Mouse (Mus musculus) hindbrain, embryonic 14.5 days (tissue): ENCODE measurements around the gene Bcas3. TPM values are rescaled to one million over a fixed set of nuclear protein-coding genes. Genes with fewer than 3 reads are reported as not detected.

Experiments
- ATAC-seq: fragments of 200-750 bp; cut with Nextera tagmentation; 2 replicates; pipeline ENCODE4 v1.8.0; 2017; ENCODE audit warnings: moderate number of reproducible peaks, mild to moderate bottlenecking, moderate TSS enrichment, moderate library complexity; ENCODE audit not compliant: low FRiP score
- DNase-seq: peaks from one replicate; pipeline ENCODE4 v3.0.0-alpha.2; 2015; ENCODE audit warnings: low spot score
- H3K27ac ChIP-seq: fragments of 300-500 bp; sonication (generic); 2 replicates; pipeline ENCODE4 v1.5.1; 2014; ENCODE audit warnings: mild to moderate bottlenecking, moderate library complexity
- H3K27me3 ChIP-seq: fragments of 300-500 bp; sonication (generic); 2 replicates; pipeline ENCODE4 v1.6.1; 2014; ENCODE audit warnings: mild to moderate bottlenecking, low read length, mixed read lengths; ENCODE audit not compliant: control insufficient read depth, insufficient read depth
- H3K36me3 ChIP-seq: fragments of 300-500 bp; sonication (generic); replicated peaks from 2 replicates; pipeline ENCODE4 v1.6.1; 2014; ENCODE audit not compliant: control insufficient read depth, insufficient read depth
- H3K4me1 ChIP-seq: fragments of 300-500 bp; sonication (generic); replicated peaks from 2 replicates; pipeline ENCODE4 v1.6.1; 2014; ENCODE audit warnings: antibody characterized with exemption, low read length, mixed read lengths; ENCODE audit not compliant: control insufficient read depth, insufficient read depth
- H3K4me2 ChIP-seq: fragments of 300-500 bp; sonication (generic); replicated peaks from 2 replicates; pipeline ENCODE4 v1.6.1; 2014; ENCODE audit warnings: mild to moderate bottlenecking, moderate library complexity
- H3K4me3 ChIP-seq: fragments of 300-500 bp; sonication (generic); replicated peaks from 2 replicates; pipeline ENCODE4 v1.5.1; 2014; ENCODE audit warnings: mild to moderate bottlenecking, low read length
- H3K9ac ChIP-seq: fragments of 300-500 bp; sonication (generic); 2 replicates; pipeline ENCODE4 v1.6.1; 2014
- H3K9me3 ChIP-seq: fragments of 300-500 bp; sonication (generic); 2 replicates; pipeline ENCODE4 v1.6.1; 2016; ENCODE audit warnings: low read length; ENCODE audit not compliant: control insufficient read depth
- whole genome bisulfite sequencing: fragments of 180-500 bp; shearing (Covaris S2); extraction: QIAGEN DNeasy Blood & Tissue Kit; methylation state at CpG from one replicate; pipeline ENCODE4 v1.1.7; 2014; 5-methylcytosine and 5-hydroxymethylcytosine counted together
- polyA plus RNA-seq: library from polyadenylated mRNA; unstranded; fragments of >200 nt; fragmentation: Nextera tagmentation; extraction: Ambion mirVana; gene quantifications from 2 replicates; pipeline ENCODE4 v1.2.1, GENCODE M21; 2014

The Bcas3 gene
- polyA plus RNA-seq, 1 experiment from 2014 or later: 29.2 TPM

- Histone ChIP-seq H3K27ac (no peak overlapping the region), H3K4me3 (peak overlapping the region; percentile 27), H3K4me2 (peak overlapping the region; percentile 54), H3K9me3 (no peaks in the 10 kb centered on the region), H3K36me3 (no peaks in the 10 kb centered on the region), H3K9ac (no peak overlapping the region), H3K4me1 (no peaks in the 10 kb centered on the region; the same call in 1 of the 2 replicates), H3K27me3 (peaks cover 86% of the 10 kb centered on the region)
- no peak for ATAC-seq
- no peak for DNase-seq
- WGBS: under 1% methylated on average over 33 of the region's 33 CpGs
These were observed 478.8 kb downstream of the Bcas3 start for GRCm38 (mm10) chr11:85831656-85832230.

DNA sequence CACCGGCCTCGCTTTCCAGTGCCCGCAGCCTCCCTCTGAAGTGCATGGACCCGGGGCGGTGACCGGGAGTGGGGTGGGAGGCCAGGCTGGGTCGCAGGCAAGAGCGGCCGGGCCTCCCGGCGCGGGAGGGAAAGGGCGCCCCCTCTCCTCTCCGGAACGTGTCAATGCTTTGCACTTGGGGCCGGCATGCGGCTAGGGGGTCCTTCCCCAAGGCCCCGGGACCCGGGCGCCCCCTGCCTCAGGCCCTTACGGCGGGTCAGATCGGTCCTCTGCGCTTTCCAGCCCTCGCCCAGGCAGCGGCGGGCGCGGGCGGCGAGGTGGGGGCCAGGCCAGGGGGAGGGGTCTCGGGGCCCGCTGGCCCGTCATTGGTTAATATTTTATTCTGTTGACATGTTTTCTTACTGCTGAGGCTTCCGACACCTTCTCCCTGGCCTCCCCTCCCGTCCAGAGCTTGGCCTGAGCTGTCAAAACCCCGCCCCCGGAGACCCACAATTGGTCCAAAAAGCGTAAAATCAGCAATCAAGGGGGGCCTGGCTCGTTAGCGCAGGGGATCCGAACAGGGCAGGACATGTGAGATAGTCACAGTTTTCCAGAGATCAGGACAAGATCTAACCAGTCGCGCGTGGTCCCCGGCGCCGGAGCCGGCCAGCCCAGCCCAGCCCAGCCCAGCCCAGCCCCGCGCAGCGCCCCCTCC, 479.4 kb downstream of the Bcas3 start, which contains the start of gene Tbx2:
Tbx2 (plus strand) TSS at position 321 of the 694 bp plus-strand sequence.
- no peaks in the 10 kb centered on the region for H3K36me3 ChIP-seq
- peak within 1 kb of the TSS; percentile 27 for H3K4me3 ChIP-seq
- no peak for DNase-seq
- H3K9me3 ChIP-seq: no peaks in the 10 kb centered on the region
- H3K4me2 ChIP-seq: peak within 1 kb of the TSS; percentile 54
- H3K4me1 ChIP-seq: no peaks in the 10 kb centered on the region; the same call in 1 of the 2 replicates
- no peak within 1 kb of the TSS; the same call in 1 of the 2 replicates for H3K27ac ChIP-seq
- ATAC-seq: 0 out of 2 replicates have a peak, but pooled peaks have one; percentile 45
- H3K27me3 ChIP-seq: peaks cover 86% of the 10 kb centered on the region
- WGBS: 0% methylated on average over 42 of the region's 52 CpGs
- peak within 1 kb of the TSS; percentile 50; the same call in 1 of the 2 replicates for H3K9ac ChIP-seq

- 0% methylated on average over 33 of the region's 54 CpGs for WGBS
- peaks cover 86% of the 10 kb centered on the region for H3K27me3 ChIP-seq
- ATAC-seq: no peak
- peak overlapping the region; percentile 54 for H3K4me2 ChIP-seq
- no peak for DNase-seq
- H3K4me1 ChIP-seq: peaks cover 5% of the 10 kb centered on the region
- H3K27ac ChIP-seq: no peak overlapping the region; the same call in 1 of the 2 replicates
- peak overlapping the region; percentile 27 for H3K4me3 ChIP-seq
- H3K36me3 ChIP-seq: no peaks in the 10 kb centered on the region
- no peaks in the 10 kb centered on the region for H3K9me3 ChIP-seq
- peak overlapping the region; percentile 50; the same call in 1 of the 2 replicates for H3K9ac ChIP-seq
These were observed 480.1 kb downstream of the Bcas3 start for GRCm38 (mm10) chr11:85833081-85833521.

- H3K4me2 ChIP-seq: peak overlapping the region; percentile 1; the same call in 1 of the 2 replicates
- H3K36me3 ChIP-seq: no peaks in the 10 kb centered on the region
- DNase-seq (peak; percentile 61), ATAC-seq (no peak)
- peaks cover 5% of the 10 kb centered on the region for H3K4me1 ChIP-seq
- WGBS: 3% methylated on average over 11 of the region's 11 CpGs
- peak overlapping the region; percentile 27 for H3K4me3 ChIP-seq
- no peaks in the 10 kb centered on the region for H3K9me3 ChIP-seq
- no peak overlapping the region for H3K27ac ChIP-seq
- H3K9ac ChIP-seq: no peak overlapping the region
- H3K27me3 ChIP-seq: peaks cover 86% of the 10 kb centered on the region
These were observed 480.9 kb downstream of the Bcas3 start for GRCm38 (mm10) chr11:85833761-85834385.

- no peak for ATAC-seq
- H3K4me2 ChIP-seq: peak overlapping the region; percentile 1; the same call in 1 of the 2 replicates
- 3% methylated on average over 17 of the region's 17 CpGs for WGBS
- H3K4me3 ChIP-seq: peak overlapping the region; percentile 17; the same call in 1 of the 2 replicates
- peaks cover 86% of the 10 kb centered on the region for H3K27me3 ChIP-seq
- no peaks in the 10 kb centered on the region for H3K9me3 ChIP-seq
- no peak overlapping the region for H3K9ac ChIP-seq
- H3K27ac ChIP-seq: no peak overlapping the region
- DNase-seq: no peak
- no peaks in the 10 kb centered on the region for H3K36me3 ChIP-seq
- H3K4me1 ChIP-seq: peaks cover 5% of the 10 kb centered on the region
These were observed 481.5 kb downstream of the Bcas3 start for GRCm38 (mm10) chr11:85834386-85834931.

DNA sequence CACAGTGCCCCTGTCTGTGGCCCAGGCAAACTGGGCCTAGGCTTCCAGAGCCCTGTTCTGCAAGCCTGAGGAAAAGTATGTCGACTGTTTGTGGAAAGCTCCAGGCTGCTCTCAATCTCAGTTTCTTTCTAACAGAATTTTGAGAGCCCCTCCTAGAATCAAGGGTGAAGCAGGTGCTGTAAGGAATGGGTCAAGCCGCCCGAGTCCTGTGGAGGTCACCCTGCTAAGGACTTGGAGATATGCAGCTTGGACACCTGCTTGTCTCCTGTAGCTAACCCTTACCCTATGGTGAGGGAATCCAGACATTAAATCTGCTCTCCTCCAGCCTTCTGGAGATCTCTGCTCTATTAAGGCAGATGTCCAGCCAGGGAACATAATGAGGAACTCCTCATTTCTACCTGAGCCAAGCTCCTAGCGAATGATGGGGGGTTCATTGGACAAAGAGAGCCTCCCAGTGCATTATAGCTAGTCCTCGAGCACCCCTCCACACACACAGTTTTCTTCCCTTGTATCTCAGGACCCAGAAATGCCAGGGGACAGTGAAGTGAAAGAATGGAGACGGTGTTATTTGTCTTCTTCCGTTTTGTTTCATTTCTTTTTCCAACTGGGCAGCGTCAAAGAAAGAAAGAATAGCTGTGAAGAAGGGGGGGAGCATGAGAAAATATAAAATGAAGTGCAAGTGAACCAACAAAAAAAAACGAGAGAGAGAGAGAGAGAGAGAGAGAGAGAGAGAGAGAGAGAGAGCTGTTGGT, 482.2 kb downstream of the Bcas3 start:
- H3K27ac ChIP-seq: no peak overlapping the region
- peaks cover 5% of the 10 kb centered on the region for H3K4me1 ChIP-seq
- H3K4me2 ChIP-seq: peak overlapping the region; percentile 20; the same call in 1 of the 2 replicates
- 5% methylated on average over 9 of the region's 9 CpGs for WGBS
- ATAC-seq (no peak), DNase-seq (no peak)
- H3K9ac ChIP-seq: no peak overlapping the region; the same call in 1 of the 2 replicates
- H3K36me3 ChIP-seq: no peaks in the 10 kb centered on the region
- H3K4me3 ChIP-seq: peak overlapping the region; percentile 17; the same call in 1 of the 2 replicates
- no peaks in the 10 kb centered on the region for H3K9me3 ChIP-seq
- H3K27me3 ChIP-seq: peaks cover 86% of the 10 kb centered on the region

GRCm38 (mm10) chr11:85835753-85836522, 483.0 kb downstream of the Bcas3 start:
- Histone ChIP-seq H3K27me3 (peaks cover 86% of the 10 kb centered on the region), H3K4me1 (peaks cover 5% of the 10 kb centered on the region), H3K9me3 (no peaks in the 10 kb centered on the region), H3K4me2 (0 out of 2 replicates have a peak overlapping the region, but pooled peaks have one; percentile 20), H3K36me3 (no peaks in the 10 kb centered on the region), H3K27ac (no peak overlapping the region), H3K9ac (no peak overlapping the region), H3K4me3 (peak overlapping the region; percentile 0; the same call in 1 of the 2 replicates)
- DNase-seq (no peak), ATAC-seq (no peak)
- WGBS: 4% methylated on average over 16 of the region's 16 CpGs
